Mouse (Mus musculus) ovary, adult 2 months (tissue): ENCODE results near the gene Gm14743. TPM values are rescaled to one million over a fixed set of nuclear protein-coding genes. Genes with fewer than 3 reads are reported as not detected.

ENCODE experiments used
- polyA plus RNA-seq: library from polyadenylated mRNA; depleted of rRNA; stranded (reverse); fragments of >200 nt; gene quantifications from 2 replicates; pipeline ENCODE4 v1.2.3, GENCODE M21; 2012; rRNA removed

Gm14743 gene
- not detected in 2 replicates for polyA plus RNA-seq

DNA sequence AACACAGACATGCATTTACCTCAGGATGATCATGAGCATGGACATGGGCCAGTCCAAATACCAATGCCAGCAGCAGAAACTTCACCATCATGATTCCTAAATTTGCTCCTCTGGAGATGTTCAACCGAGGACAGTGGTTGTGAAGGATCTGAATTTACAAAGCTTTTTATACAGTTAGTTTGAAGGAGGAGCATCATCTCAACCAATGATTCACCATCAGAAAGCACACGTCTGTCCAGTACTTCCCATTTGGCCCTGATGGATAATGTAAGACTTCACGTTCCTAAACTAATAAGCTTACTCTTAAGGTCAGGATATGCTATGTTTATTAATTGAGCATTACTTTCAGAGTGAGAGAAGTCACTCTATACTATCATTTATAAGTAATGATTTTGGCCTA lies at the start of gene Gm14743:
Gene Gm14743 (minus strand): TSS at position 101 of the 400 bp plus-strand sequence.

Other genes with a start within 250 kb of the Gm14743 start
- gene Obp1a, start 154.5 kb downstream of the Gm14743 start, polyA plus RNA-seq = not detected in 2 replicates
- gene Gm5938, start 120.5 kb downstream of the Gm14743 start, polyA plus RNA-seq = not detected in 2 replicates
- gene Obp1b, start 59.1 kb downstream of the Gm14743 start, polyA plus RNA-seq = not detected in 2 replicates
- gene 4930480E11Rik, start 123.7 kb upstream of the Gm14743 start, polyA plus RNA-seq = not detected in 2 replicates